ENCODE assay signal across 11 mouse cellular contexts in genomic region chr17:14221893-14222615, GRCm38 (mm10). TPM values are rescaled to one million over a fixed set of nuclear protein-coding genes. Genes with fewer than 3 reads are reported as not detected.
DNase-seq lines count a peak whose midpoint lies in the region; ATAC-seq and TF ChIP-seq lines count a peak whose summit lies in the region.
"Had no signal": no experiment of that assay in that cellular context is flagged by ENCODE, and none has a peak within 500 bp of the region (broad histone marks: within the 10 kb centered on the region; RNA-seq: fewer than 3 reads in every experiment).

No protein-coding gene starts in this region.

- H3K9ac ChIP-seq in kidney, embryonic 15.5 days: no peak overlapping the region
- no peak overlapping the region for H3K9ac ChIP-seq in hindbrain, embryonic 12.5 days
- H3K9ac ChIP-seq: embryonic facial prominence, embryonic 15.5 days had no signal

- H3K4me2 ChIP-seq in kidney, embryonic 15.5 days: no peak overlapping the region
- H3K4me2 ChIP-seq in hindbrain, embryonic 12.5 days (replicated peaks): no peak overlapping the region
- H3K4me2 ChIP-seq: embryonic facial prominence, embryonic 15.5 days had no signal

- no peak for TF ChIP-seq CTCF in cerebellum, adult 2 months (IDR thresholded peaks at IDR 0.05; ENCODE audit: borderline replicate concordance, insufficient read depth, low read depth, low read length)

- no peaks in the 10 kb centered on the region for H3K36me3 ChIP-seq in kidney, embryonic 15.5 days
- no peaks in the 10 kb centered on the region for H3K36me3 ChIP-seq in hindbrain, embryonic 12.5 days
- H3K36me3 ChIP-seq: embryonic facial prominence, embryonic 15.5 days had no signal

- WGBS in kidney, embryonic 15.5 days: 32% methylated on average over 11 of the region's 11 CpGs
- WGBS in hindbrain, embryonic 12.5 days: 28% methylated on average over 11 of the region's 11 CpGs
- WGBS in cerebellum, adult 2 months: 39% methylated on average over 11 of the region's 11 CpGs

- TF ChIP-seq POLR2A in cerebellum, adult 2 months (IDR thresholded peaks at IDR 0.05; ENCODE audit: borderline replicate concordance, insufficient read depth, low read length): no peak

- DNase-seq in kidney, postnatal 10 days: peak; percentile 51
- peak; percentile 44 for DNase-seq in 3T3-L1 (ENCODE audit: low read depth, low spot score)
- DNase-seq in A20 (ENCODE audit: low read depth, low spot score): peak; percentile 19
- no peak for DNase-seq in cerebellum, adult 2 months
- DNase-seq in cerebellum, adult 18-20 months: no peak
- DNase-seq: gastrocnemius, adult 2 months; heart, postnatal 14 days had no signal

- ATAC-seq in kidney, embryonic 15.5 days (replicated peaks; ENCODE audit: low FRiP score): no peak
- ATAC-seq in hindbrain, embryonic 12.5 days (ENCODE audit: low FRiP score): peak; percentile 30; the same call in 1 of the 2 replicates

- 0 out of 2 replicates have a peak, but pooled peaks cover 2% of the 10 kb centered on the region for H3K4me1 ChIP-seq in kidney, embryonic 15.5 days
- no peaks in the 10 kb centered on the region for H3K4me1 ChIP-seq in hindbrain, embryonic 12.5 days
- no peaks in the 10 kb centered on the region for H3K4me1 ChIP-seq in cerebellum, adult 2 months (ENCODE audit: control insufficient read depth, insufficient read depth, low read length)

- no peak overlapping the region for H3K27ac ChIP-seq in kidney, embryonic 15.5 days
- H3K27ac ChIP-seq in hindbrain, embryonic 12.5 days: no peak overlapping the region
- no peak overlapping the region for H3K27ac ChIP-seq in cerebellum, adult 2 months (ENCODE audit: insufficient read depth, low read length)
- H3K27ac ChIP-seq: embryonic facial prominence, embryonic 15.5 days; gastrocnemius, adult 2 months had no signal

- no peaks in the 10 kb centered on the region for H3K9me3 ChIP-seq in kidney, embryonic 15.5 days (replicated peaks)
- no peaks in the 10 kb centered on the region for H3K9me3 ChIP-seq in hindbrain, embryonic 12.5 days (replicated peaks)
- H3K9me3 ChIP-seq: embryonic facial prominence, embryonic 15.5 days had no signal

- peaks cover 5% of the 10 kb centered on the region; the same call in 1 of the 2 replicates for H3K27me3 ChIP-seq in kidney, embryonic 15.5 days
- H3K27me3 ChIP-seq in hindbrain, embryonic 12.5 days: no peaks in the 10 kb centered on the region
- H3K27me3 ChIP-seq in cerebellum, adult 2 months (ENCODE audit: control insufficient read depth, insufficient read depth, low read length): no peaks in the 10 kb centered on the region; the same call in 1 of the 2 replicates
- H3K27me3 ChIP-seq: embryonic facial prominence, embryonic 15.5 days had no signal

- no peak overlapping the region for H3K4me3 ChIP-seq in kidney, embryonic 15.5 days (replicated peaks)
- H3K4me3 ChIP-seq in hindbrain, embryonic 12.5 days: no peak overlapping the region
- no peak overlapping the region for H3K4me3 ChIP-seq in cerebellum, adult 2 months (replicated peaks; ENCODE audit: insufficient read depth, low read depth, low read length)
- H3K4me3 ChIP-seq: embryonic facial prominence, embryonic 15.5 days; gastrocnemius, adult 2 months; myocyte had no signal

RNA-seq across cellular contexts. Expression of gene Dact2, which starts 17.9 kb away (rescaled TPM):
- 11.8 and 12.9 TPM in 2 replicates for polyA plus RNA-seq in kidney, embryonic 15.5 days (2015; fragmentation: Nextera tagmentation; extraction: Ambion mirVana)
- polyA plus RNA-seq in hindbrain, embryonic 12.5 days (2016; fragmentation: Nextera tagmentation; extraction: Ambion mirVana): 1.0 and 1.3 TPM in 2 replicates
- polyA plus RNA-seq in cerebellum, adult 2 months (2012; rRNA removed): 6.5 and 7.2 TPM in 2 replicates

RNA-seq across cellular contexts. Expression of gene Smoc2, which starts 57.3 kb away (rescaled TPM):
- 73.9 and 89.7 TPM in 2 replicates for polyA plus RNA-seq in kidney, embryonic 15.5 days (2015; fragmentation: Nextera tagmentation; extraction: Ambion mirVana)
- polyA plus RNA-seq in hindbrain, embryonic 12.5 days (2016; fragmentation: Nextera tagmentation; extraction: Ambion mirVana): 59.2 and 70.5 TPM in 2 replicates
- polyA plus RNA-seq in cerebellum, adult 2 months (2012; rRNA removed): 1.1 and 1.6 TPM in 2 replicates

Comparison
In these comparisons a context has a peak if more than half of its experiments do, and no peak if none do; other contexts are left out.
1. DNase-seq: peak in kidney, postnatal 10 days (single experiment), 3T3-L1 (single experiment) and A20 (single experiment); none in cerebellum, adult 2 months (0 of 2) and cerebellum, adult 18-20 months (0 of 2).
2. RNA of gene Smoc2, which starts 57.3 kb away (polyA plus RNA-seq): 73.9 to 89.7 TPM in kidney, embryonic 15.5 days and 59.2 to 70.5 TPM in hindbrain, embryonic 12.5 days; 1.1 to 1.6 TPM in cerebellum, adult 2 months; every median in the first group is over 10 times any median in the second.